Mouse (Mus musculus): ENCODE data around the gene Mon2. TPM values are rescaled to one million over a fixed set of nuclear protein-coding genes. Genes with fewer than 3 reads are reported as not detected.
A peak's percentile ranks its signal among the peaks of the same experiment; 100 is the strongest.

Mon2 gene
- polyA plus RNA-seq, 1 experiment: 55.9 TPM

DNA sequence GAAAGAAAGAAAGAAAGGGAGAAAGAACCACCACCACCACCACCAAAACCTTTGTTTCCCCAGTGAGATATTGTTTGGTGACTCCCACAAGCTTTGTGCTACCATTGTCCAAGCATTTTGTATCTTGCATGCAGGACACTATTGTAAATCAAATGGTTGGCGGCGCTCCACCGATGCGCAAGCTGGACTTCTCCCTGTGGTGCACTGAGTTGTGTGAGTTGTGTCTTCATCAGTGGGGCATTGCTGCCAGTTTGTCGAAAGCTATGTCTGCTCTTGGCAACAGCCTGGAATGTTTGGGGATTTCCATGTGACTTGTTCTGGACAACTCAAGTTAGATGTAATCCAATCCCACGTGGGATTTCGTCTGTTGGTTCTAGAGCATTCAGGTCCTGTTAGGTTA is 18.2 kb upstream of the Mon2 start:
- DNase-seq (ENCODE audit: low read depth): no peak
- TF ChIP-seq POLR2A (IDR thresholded peaks at IDR 0.05; ENCODE audit: borderline replicate concordance, extremely low read depth, insufficient read depth, insufficient read length, poor library complexity, severe bottlenecking) (no peak), CTCF (IDR thresholded peaks at IDR 0.05; ENCODE audit: borderline replicate concordance, extremely low read depth, insufficient read depth, insufficient read length) (no peak)

DNA sequence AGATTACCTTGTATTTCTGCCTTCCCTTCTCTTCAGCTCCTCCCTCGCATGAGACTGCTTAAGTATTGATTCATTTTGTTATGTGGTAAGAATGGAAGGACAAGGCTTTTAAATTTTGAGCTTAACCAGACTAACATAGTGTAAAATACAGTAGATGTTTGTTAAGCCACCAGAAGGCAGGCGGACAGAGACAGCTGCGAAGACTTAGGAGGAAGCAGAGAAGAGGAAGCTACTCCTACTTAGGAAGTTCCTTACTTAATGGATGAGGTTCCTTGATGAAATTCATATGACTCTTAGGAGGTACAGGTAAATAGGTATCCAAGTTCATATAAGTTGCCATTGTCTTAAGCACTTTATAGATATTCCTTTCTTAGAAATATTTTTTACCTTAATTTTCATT is 16.3 kb upstream of the Mon2 start:
- TF ChIP-seq POLR2A (IDR thresholded peaks at IDR 0.05; ENCODE audit: borderline replicate concordance, extremely low read depth, insufficient read depth, insufficient read length, poor library complexity, severe bottlenecking) (no peak), CTCF (IDR thresholded peaks at IDR 0.05; ENCODE audit: borderline replicate concordance, extremely low read depth, insufficient read depth, insufficient read length) (no peak)
- DNase-seq (ENCODE audit: low read depth): no peak

DNA sequence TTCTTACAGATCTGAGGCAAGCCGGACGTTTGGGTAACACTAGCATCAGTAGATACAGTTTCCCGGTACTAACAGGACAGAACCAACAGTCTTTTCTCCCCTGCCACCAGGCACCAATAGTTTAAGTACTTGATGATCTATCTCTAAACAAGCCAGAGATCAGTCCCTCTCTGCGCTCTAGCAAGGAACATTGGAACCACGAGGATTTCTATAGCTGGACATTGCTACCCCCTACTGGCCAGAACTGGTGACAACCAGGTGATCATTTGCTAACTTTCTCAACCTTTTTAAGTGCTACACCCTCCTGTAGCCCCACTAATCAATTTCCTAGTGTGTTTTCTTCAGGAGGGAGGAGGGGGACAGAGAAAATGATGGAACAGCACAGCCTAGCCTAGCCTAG is 15.4 kb upstream of the Mon2 start:
- TF ChIP-seq POLR2A (IDR thresholded peaks at IDR 0.05; ENCODE audit: borderline replicate concordance, extremely low read depth, insufficient read depth, insufficient read length, poor library complexity, severe bottlenecking): no peak
- TF ChIP-seq CTCF (IDR thresholded peaks at IDR 0.05; ENCODE audit: borderline replicate concordance, extremely low read depth, insufficient read depth, insufficient read length): peak; percentile 73; the same call in 1 of the 2 replicates
- DNase-seq (ENCODE audit: low read depth): peak; percentile 81

DNA sequence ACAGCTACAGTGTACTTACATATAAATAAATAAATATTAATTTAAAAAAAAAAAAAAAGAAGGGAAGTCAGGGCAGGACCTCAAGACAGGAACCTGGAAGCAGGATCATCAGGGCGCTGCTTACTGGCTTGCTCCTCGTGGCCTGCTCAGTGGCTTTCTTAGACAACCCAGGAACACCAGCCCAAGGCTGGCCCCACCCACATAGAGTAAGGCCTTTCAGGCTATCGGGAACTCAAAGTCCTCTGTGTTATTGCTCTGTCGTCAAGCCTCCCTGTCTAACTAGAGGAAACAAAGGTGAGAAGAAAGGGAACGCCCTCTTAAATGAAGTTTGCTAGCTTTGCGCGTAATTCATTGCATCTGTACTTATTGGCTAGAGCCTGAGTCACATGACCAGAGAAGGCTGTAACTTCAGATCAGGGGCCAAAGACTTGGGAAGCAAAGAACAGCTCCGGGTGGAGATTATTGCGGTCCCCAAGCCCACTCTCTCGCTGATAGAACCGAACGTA is 13.2 kb upstream of the Mon2 start:
- no peak for TF ChIP-seq CTCF (IDR thresholded peaks at IDR 0.05; ENCODE audit: borderline replicate concordance, extremely low read depth, insufficient read depth, insufficient read length)
- TF ChIP-seq POLR2A (IDR thresholded peaks at IDR 0.05; ENCODE audit: borderline replicate concordance, extremely low read depth, insufficient read depth, insufficient read length, poor library complexity, severe bottlenecking): no peak
- no peak for DNase-seq (ENCODE audit: low read depth)

DNA sequence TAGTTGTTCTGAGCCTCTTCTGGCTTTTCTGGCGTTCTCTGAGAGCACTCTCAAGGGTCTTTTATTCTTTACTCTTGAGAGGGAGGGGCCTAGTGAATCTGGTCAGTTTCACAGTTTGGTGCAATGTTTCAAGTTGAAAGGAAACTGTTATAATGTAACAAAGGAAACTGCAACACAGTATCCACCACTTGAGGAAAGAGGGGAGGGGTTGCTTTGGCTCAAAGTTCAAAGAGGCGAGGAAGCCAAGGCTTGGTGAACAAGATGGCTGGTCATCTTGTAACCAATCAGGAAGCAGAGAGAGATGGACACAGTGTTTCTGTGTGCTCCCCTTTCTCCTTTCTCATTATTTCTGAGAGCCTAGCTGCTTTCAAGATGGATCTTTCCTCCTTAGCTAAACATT is 10.5 kb upstream of the Mon2 start:
- no peak for DNase-seq (ENCODE audit: low read depth)
- TF ChIP-seq CTCF (IDR thresholded peaks at IDR 0.05; ENCODE audit: borderline replicate concordance, extremely low read depth, insufficient read depth, insufficient read length) (no peak), POLR2A (IDR thresholded peaks at IDR 0.05; ENCODE audit: borderline replicate concordance, extremely low read depth, insufficient read depth, insufficient read length, poor library complexity, severe bottlenecking) (no peak)

DNA sequence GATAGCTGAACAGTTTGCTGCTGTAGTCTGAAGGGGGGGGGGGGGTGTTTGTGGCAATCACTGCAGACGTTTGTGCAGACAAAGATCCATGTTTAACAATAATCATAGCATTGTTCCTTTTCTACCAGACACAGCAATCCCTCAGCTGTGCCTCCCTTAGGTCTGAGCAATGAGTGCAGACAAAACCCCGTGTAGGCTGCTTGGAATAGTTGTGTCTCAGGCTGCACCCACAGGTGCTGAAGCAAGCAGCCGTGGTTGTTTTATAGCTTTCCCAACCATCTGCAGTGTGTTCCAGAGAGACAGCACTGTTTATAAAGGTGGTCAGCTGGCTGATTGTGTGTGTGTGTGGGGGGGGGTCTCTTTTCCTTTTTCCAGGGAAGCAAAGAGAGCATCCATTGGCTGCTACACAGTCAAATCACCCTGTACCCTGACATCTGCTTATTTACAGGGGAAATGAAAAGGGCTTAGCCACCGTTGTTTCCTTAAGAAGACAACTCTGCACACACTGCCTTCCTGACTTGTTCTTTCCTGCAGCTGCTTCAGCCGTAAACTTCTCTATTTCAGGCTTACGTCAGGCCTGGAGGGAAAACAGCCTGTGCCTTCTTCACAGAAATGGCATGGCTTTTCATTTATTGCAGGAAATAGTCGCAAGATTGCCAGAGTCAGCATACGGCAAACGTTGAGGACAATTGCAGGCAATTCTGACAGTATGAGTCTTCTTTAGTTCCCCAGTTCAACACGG is 8.8 kb upstream of the Mon2 start:
- no peak for DNase-seq (ENCODE audit: low read depth)
- no peak for TF ChIP-seq CTCF (IDR thresholded peaks at IDR 0.05; ENCODE audit: borderline replicate concordance, extremely low read depth, insufficient read depth, insufficient read length)
- no peak for TF ChIP-seq POLR2A (IDR thresholded peaks at IDR 0.05; ENCODE audit: borderline replicate concordance, extremely low read depth, insufficient read depth, insufficient read length, poor library complexity, severe bottlenecking)

DNA sequence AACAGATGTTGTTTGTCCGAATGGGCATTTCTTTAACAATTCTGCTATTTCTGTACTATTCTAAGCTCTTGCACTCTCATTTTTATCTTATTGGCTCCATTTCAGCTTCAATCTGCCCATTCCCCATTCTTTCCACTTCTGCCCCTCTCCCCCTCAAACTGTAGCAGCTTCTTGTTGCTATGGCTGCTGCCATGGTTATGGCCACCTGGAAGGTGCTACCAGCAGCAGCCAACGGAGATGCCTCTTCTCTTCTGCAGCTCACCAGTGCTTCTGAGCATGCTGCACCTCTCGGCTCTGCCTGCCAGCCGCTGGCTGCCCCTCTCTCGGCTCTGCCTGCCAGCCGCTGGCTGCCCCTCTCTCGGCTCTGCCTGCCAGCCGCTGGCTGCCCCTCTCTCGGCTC is 8.0 kb upstream of the Mon2 start:
- DNase-seq (ENCODE audit: low read depth): peak; percentile 37
- TF ChIP-seq CTCF (IDR thresholded peaks at IDR 0.05; ENCODE audit: borderline replicate concordance, extremely low read depth, insufficient read depth, insufficient read length) (no peak), POLR2A (IDR thresholded peaks at IDR 0.05; ENCODE audit: borderline replicate concordance, extremely low read depth, insufficient read depth, insufficient read length, poor library complexity, severe bottlenecking) (no peak)

DNA sequence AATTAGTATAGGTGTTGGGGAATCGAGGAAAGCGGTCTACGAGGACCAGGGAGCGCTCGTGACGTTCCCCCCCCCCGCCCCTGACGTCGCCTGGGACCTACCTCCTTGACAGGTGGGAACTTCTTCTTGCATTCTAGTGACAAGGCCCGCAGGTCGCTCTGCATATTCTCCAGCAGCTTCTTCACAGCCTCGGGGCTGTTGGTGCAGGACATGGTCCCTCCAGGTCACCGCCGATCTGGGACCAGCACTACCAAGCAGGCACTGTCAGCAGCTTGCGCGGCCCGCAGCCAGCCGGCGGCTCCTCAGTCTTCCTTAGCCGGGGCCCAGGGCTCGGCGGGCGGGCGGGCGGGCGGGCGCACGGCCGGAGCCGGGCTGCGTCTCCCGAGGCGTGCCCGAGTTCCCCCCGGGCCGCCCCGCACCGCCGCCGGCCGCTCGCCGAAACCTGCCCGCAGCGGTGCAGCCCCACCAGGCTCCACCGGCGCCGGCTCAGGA is 508 bp downstream of the Mon2 start:
- TF ChIP-seq POLR2A (IDR thresholded peaks at IDR 0.05; ENCODE audit: borderline replicate concordance, extremely low read depth, insufficient read depth, insufficient read length, poor library complexity, severe bottlenecking) (no peak), CTCF (IDR thresholded peaks at IDR 0.05; ENCODE audit: borderline replicate concordance, extremely low read depth, insufficient read depth, insufficient read length) (no peak)
- DNase-seq (ENCODE audit: low read depth): peak; percentile 37

DNA sequence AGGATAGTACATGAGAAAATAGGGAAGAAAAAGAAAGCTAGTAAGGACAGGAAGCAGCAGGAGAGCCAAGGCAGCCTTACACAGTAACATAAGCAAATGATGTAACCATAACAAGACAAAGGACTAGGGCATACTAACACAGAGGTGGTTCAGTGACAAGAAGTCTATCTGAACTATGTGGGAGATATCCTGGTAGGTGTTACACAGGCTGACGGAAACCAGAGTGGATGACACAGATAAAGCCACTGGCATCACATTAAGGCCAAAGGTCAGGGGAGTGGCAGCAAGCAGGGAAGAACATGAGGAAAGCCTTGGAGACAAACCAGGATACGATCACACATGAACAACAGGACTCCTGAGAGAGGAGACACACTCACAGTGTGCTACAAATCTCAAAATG is 4.3 kb downstream of the Mon2 start:
- no peak for DNase-seq (ENCODE audit: low read depth)
- TF ChIP-seq POLR2A (IDR thresholded peaks at IDR 0.05; ENCODE audit: borderline replicate concordance, extremely low read depth, insufficient read depth, insufficient read length, poor library complexity, severe bottlenecking) (no peak), CTCF (IDR thresholded peaks at IDR 0.05; ENCODE audit: borderline replicate concordance, extremely low read depth, insufficient read depth, insufficient read length) (no peak)

DNA sequence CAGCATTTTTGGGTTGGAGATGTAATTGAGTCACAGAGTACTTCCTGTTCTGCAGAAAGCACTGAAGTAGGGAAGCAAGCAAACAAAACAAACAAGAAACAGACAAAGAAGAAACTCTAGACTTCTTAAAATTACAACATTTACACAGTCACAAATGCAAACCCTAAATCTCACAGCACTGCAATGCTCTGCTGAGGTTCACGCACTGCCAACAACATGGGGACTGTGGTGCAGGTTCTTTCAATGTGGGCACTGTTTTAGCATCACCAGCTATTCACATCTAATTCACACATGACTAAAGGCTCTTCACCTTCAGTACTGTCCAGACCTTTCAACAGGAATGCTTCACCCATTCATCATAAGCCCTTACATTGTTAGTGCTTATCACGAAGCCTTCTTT is 13.3 kb downstream of the Mon2 start:
- no peak for DNase-seq (ENCODE audit: low read depth)
- no peak for TF ChIP-seq CTCF (IDR thresholded peaks at IDR 0.05; ENCODE audit: borderline replicate concordance, extremely low read depth, insufficient read depth, insufficient read length)
- no peak for TF ChIP-seq POLR2A (IDR thresholded peaks at IDR 0.05; ENCODE audit: borderline replicate concordance, extremely low read depth, insufficient read depth, insufficient read length, poor library complexity, severe bottlenecking)

DNA sequence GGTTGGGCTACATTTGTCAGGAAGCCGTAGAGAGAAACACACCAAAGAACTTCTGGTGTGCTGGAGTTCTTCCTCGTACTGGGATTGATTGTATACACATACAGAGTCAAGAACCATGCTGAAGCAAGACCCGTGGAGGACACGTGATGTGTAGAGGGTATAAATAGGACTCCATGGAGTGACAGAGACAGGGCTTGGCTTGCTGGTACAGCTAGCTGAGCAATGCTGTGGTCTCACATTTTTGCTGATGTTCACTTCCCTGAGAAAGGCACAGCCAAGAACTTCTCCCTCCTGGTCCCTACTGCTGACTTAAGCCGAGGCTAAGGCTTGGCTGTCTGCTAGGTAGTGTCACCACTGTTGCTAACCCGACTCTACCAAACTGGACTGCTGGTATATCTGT is 15.5 kb downstream of the Mon2 start:
- DNase-seq (ENCODE audit: low read depth): no peak
- no peak for TF ChIP-seq POLR2A (IDR thresholded peaks at IDR 0.05; ENCODE audit: borderline replicate concordance, extremely low read depth, insufficient read depth, insufficient read length, poor library complexity, severe bottlenecking)
- TF ChIP-seq CTCF (IDR thresholded peaks at IDR 0.05; ENCODE audit: borderline replicate concordance, extremely low read depth, insufficient read depth, insufficient read length): no peak

DNA sequence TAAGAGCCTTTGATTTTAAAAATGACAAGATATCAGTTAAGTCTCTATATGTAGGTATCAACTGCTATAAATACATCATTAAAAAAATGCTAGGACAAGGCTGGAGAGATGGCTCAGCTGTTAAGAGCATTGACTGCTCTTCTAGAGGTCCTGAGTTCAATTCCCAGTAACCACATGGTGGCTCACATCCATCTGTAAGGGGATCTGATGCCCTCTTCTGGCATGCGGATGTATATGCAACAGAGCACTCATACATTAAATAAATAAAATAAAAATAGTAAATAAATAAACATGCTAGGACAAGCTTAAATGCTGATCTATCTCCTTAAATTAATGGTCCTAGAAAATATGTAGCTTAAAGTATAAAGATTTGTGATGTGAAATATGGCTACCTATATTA is 19.2 kb downstream of the Mon2 start:
- no peak for DNase-seq (ENCODE audit: low read depth)
- TF ChIP-seq CTCF (IDR thresholded peaks at IDR 0.05; ENCODE audit: borderline replicate concordance, extremely low read depth, insufficient read depth, insufficient read length): no peak
- no peak for TF ChIP-seq POLR2A (IDR thresholded peaks at IDR 0.05; ENCODE audit: borderline replicate concordance, extremely low read depth, insufficient read depth, insufficient read length, poor library complexity, severe bottlenecking)

All from brain, embryonic 14.5 days (tissue).